Mouse (Mus musculus) lung, postnatal 0 days (tissue): Measurements from ENCODE around the gene Olfml2a. TPM values are rescaled to one million over a fixed set of nuclear protein-coding genes. Genes with fewer than 3 reads are reported as not detected.
A peak's percentile ranks its signal among the peaks of the same experiment; 100 is the strongest.

Source experiments
- ATAC-seq: fragments of 200-750 bp; cut with Nextera tagmentation; 2 replicates; pipeline ENCODE4 v1.8.0; 2017; ENCODE audit warnings: moderate library complexity
- DNase-seq: peaks from one replicate; pipeline ENCODE4 v3.0.0-alpha.2; 2016; ENCODE audit warnings: low spot score
- H3K27ac ChIP-seq: fragments of 300-500 bp; sonication (generic); 2 replicates; pipeline ENCODE4 v1.5.1; 2014; ENCODE audit warnings: antibody characterized with exemption, mild to moderate bottlenecking, low read length, mixed read lengths
- H3K27me3 ChIP-seq: fragments of 300-500 bp; sonication (generic); replicated peaks from 2 replicates; pipeline ENCODE4 v1.6.1; 2014; ENCODE audit warnings: low read length, mixed read lengths; ENCODE audit not compliant: insufficient read depth
- H3K36me3 ChIP-seq: fragments of 300-500 bp; sonication (generic); 2 replicates; pipeline ENCODE4 v1.6.1; 2014; ENCODE audit warnings: low read length, mixed read lengths; ENCODE audit not compliant: insufficient read depth
- H3K4me1 ChIP-seq: fragments of 300-500 bp; sonication (generic); 2 replicates; pipeline ENCODE4 v1.6.1; 2014; ENCODE audit warnings: antibody characterized with exemption, low read depth, low read length, mixed read lengths; ENCODE audit not compliant: insufficient read depth
- H3K4me2 ChIP-seq: fragments of 300-500 bp; sonication (generic); replicated peaks from 2 replicates; pipeline ENCODE4 v1.6.1; 2014; ENCODE audit warnings: low read depth, mild to moderate bottlenecking, low read length, moderate library complexity, mixed read lengths
- H3K4me3 ChIP-seq: fragments of 300-500 bp; sonication (generic); 2 replicates; pipeline ENCODE4 v1.5.1; 2014; ENCODE audit warnings: low read depth, low read length
- H3K9ac ChIP-seq: fragments of 300-500 bp; sonication (generic); replicated peaks from 2 replicates; pipeline ENCODE4 v1.6.1; 2014; ENCODE audit warnings: low read depth, mild to moderate bottlenecking
- H3K9me3 ChIP-seq: fragments of 300-500 bp; sonication (generic); 2 replicates; pipeline ENCODE4 v1.6.1; 2016; ENCODE audit warnings: low read length, mixed read lengths
- CTCF ChIP-seq: IDR thresholded peaks from 2 replicates; pipeline ENCODE4 v1.5.1; 2016; ENCODE audit warnings: antibody characterized with exemption, mild to moderate bottlenecking
- EP300 ChIP-seq: IDR thresholded peaks from 2 replicates; pipeline ENCODE4 v1.6.1; 2016; ENCODE audit warnings: antibody characterized with exemption, mild to moderate bottlenecking, control low read depth
- WGBS: fragments of 180-500 bp; shearing (Covaris S2); extraction: QIAGEN DNeasy Blood & Tissue Kit; methylation state at CpG from one replicate; pipeline ENCODE4 v1.1.7; 2014; 5-methylcytosine and 5-hydroxymethylcytosine counted together
- polyA plus RNA-seq: library from polyadenylated mRNA; unstranded; fragments of >200 nt; fragmentation: Nextera tagmentation; extraction: Ambion mirVana; gene quantifications from 2 replicates; pipeline ENCODE4 v1.2.1, GENCODE M21; 2015

Gene Olfml2a
- polyA plus RNA-seq, 1 experiment from 2014 or later, result 5.9 TPM

GRCm38 (mm10) chr2:38934936-38935335 is 3.2 kb downstream of the Olfml2a start:
- no peak overlapping the region for H3K9ac ChIP-seq
- no peak overlapping the region for H3K27ac ChIP-seq
- no peaks in the 10 kb centered on the region for H3K27me3 ChIP-seq
- H3K36me3 ChIP-seq, result no peaks in the 10 kb centered on the region
- H3K4me1 ChIP-seq, result no peaks in the 10 kb centered on the region
- no peak overlapping the region for H3K4me2 ChIP-seq
- no peaks in the 10 kb centered on the region for H3K9me3 ChIP-seq
- DNase-seq (no peak), ATAC-seq (no peak)
- H3K4me3 ChIP-seq, result no peak overlapping the region
- no peak for TF ChIP-seq EP300
- TF ChIP-seq CTCF, result no peak
- WGBS, result 65% methylated on average over 5 of the region's 5 CpGs

GRCm38 (mm10) chr2:38936721-38937378 is 5.1 kb downstream of the Olfml2a start:
- 57% methylated on average over 9 of the region's 9 CpGs for WGBS
- H3K36me3 ChIP-seq, result no peaks in the 10 kb centered on the region
- no peak for TF ChIP-seq EP300
- no peak for TF ChIP-seq CTCF
- ATAC-seq, result no peak
- DNase-seq, result no peak
- H3K27ac ChIP-seq, result no peak overlapping the region
- H3K4me2 ChIP-seq, result no peak overlapping the region
- H3K9ac ChIP-seq, result no peak overlapping the region
- no peaks in the 10 kb centered on the region for H3K27me3 ChIP-seq
- H3K4me1 ChIP-seq, result no peaks in the 10 kb centered on the region
- H3K4me3 ChIP-seq, result no peak overlapping the region
- H3K9me3 ChIP-seq, result no peaks in the 10 kb centered on the region

GRCm38 (mm10) chr2:38937396-38937795 is 5.6 kb downstream of the Olfml2a start:
- no peaks in the 10 kb centered on the region for H3K4me1 ChIP-seq
- no peak for TF ChIP-seq CTCF
- TF ChIP-seq EP300, result no peak
- 59% methylated on average over 3 of the region's 3 CpGs for WGBS

GRCm38 (mm10) chr2:38938007-38938406 is 6.2 kb downstream of the Olfml2a start:
- DNase-seq, result no peak
- 94% methylated on average over 1 of the region's 1 CpGs for WGBS
- ATAC-seq, result no peak
- H3K27me3 ChIP-seq, result no peaks in the 10 kb centered on the region
- no peaks in the 10 kb centered on the region for H3K4me1 ChIP-seq
- no peaks in the 10 kb centered on the region for H3K36me3 ChIP-seq
- H3K9me3 ChIP-seq, result no peaks in the 10 kb centered on the region
- TF ChIP-seq CTCF (no peak), EP300 (no peak)
- H3K4me3 ChIP-seq, result no peak overlapping the region
- H3K4me2 ChIP-seq, result no peak overlapping the region
- no peak overlapping the region for H3K9ac ChIP-seq
- no peak overlapping the region for H3K27ac ChIP-seq

More at GRCm38 (mm10) chr2:38937396-38937795, 5.6 kb downstream of the Olfml2a start:
- Histone ChIP-seq H3K9ac (no peak overlapping the region), H3K9me3 (no peaks in the 10 kb centered on the region), H3K4me3 (no peak overlapping the region), H3K4me2 (no peak overlapping the region), H3K36me3 (no peaks in the 10 kb centered on the region), H3K27ac (no peak overlapping the region), H3K27me3 (no peaks in the 10 kb centered on the region)
- ATAC-seq (no peak), DNase-seq (no peak)

- Histone ChIP-seq H3K4me2 (no peak overlapping the region), H3K9me3 (no peaks in the 10 kb centered on the region), H3K4me1 (no peaks in the 10 kb centered on the region), H3K27me3 (no peaks in the 10 kb centered on the region), H3K27ac (no peak overlapping the region), H3K36me3 (no peaks in the 10 kb centered on the region), H3K9ac (no peak overlapping the region), H3K4me3 (no peak overlapping the region)
- DNase-seq (no peak), ATAC-seq (no peak)
- TF ChIP-seq CTCF (peak; percentile 18; the same call in 1 of the 2 replicates), EP300 (no peak)
- 64% methylated on average over 2 of the region's 2 CpGs for WGBS
Measured at GRCm38 (mm10) chr2:38939047-38939446, 7.3 kb downstream of the Olfml2a start.

GRCm38 (mm10) chr2:38941426-38941825 is 9.6 kb downstream of the Olfml2a start:
- no peak overlapping the region for H3K4me3 ChIP-seq
- H3K27me3 ChIP-seq, result no peaks in the 10 kb centered on the region
- no peaks in the 10 kb centered on the region for H3K9me3 ChIP-seq
- H3K4me1 ChIP-seq, result no peaks in the 10 kb centered on the region
- no peak overlapping the region for H3K27ac ChIP-seq
- TF ChIP-seq CTCF (no peak), EP300 (no peak)
- no peak overlapping the region for H3K9ac ChIP-seq
- DNase-seq, result no peak
- H3K4me2 ChIP-seq, result no peak overlapping the region
- no peak for ATAC-seq
- H3K36me3 ChIP-seq, result no peaks in the 10 kb centered on the region
- 71% methylated on average over 14 of the region's 14 CpGs for WGBS

- Histone ChIP-seq H3K9me3 (no peaks in the 10 kb centered on the region), H3K9ac (no peak overlapping the region), H3K27ac (no peak overlapping the region), H3K4me2 (no peak overlapping the region), H3K27me3 (no peaks in the 10 kb centered on the region), H3K36me3 (no peaks in the 10 kb centered on the region), H3K4me3 (no peak overlapping the region), H3K4me1 (no peaks in the 10 kb centered on the region)
- ATAC-seq, result no peak
- WGBS, result 68% methylated on average over 2 of the region's 2 CpGs
- no peak for TF ChIP-seq EP300
- TF ChIP-seq CTCF, result no peak
- DNase-seq, result no peak
Measured at GRCm38 (mm10) chr2:38941898-38942297, 10.1 kb downstream of the Olfml2a start.
